Mouse (Mus musculus): ENCODE data around the gene Rexo5. TPM values are rescaled to one million over a fixed set of nuclear protein-coding genes. Genes with fewer than 3 reads are reported as not detected.

Gene Rexo5
- polyA plus RNA-seq, 2 experiments, result 21.2 to 44.4 TPM

DNA sequence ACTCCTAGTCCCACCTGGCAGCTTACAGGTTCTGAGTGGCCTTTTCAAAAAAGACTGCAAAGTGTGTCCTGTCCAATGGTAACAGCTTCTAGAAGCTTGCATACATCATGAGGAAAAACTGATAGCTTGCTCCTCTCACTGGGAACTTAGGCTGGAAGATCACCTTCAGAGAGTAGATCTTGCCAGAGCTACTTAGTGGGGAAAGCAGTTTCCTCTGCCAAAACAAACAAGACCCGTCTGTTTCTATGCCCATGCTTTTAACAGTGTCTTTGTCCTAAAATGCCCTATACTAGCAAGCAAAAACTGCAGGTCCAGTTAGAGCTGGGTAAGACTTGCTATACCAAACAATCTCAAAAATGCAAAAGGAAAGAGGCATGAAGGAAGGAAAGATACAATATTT, 72.3 kb downstream of the Rexo5 start:
- ATAC-seq (ENCODE audit: low FRiP score, low read depth) (no peak), DNase-seq (ENCODE audit: low spot score) (no peak)
- Histone ChIP-seq H3K9me3 (ENCODE audit: control insufficient read depth, low read length) (no peaks in the 10 kb centered on the region), H3K9ac (ENCODE audit: low read depth, low read length, severe bottlenecking) (no peak overlapping the region), H3K4me1 (ENCODE audit: control insufficient read depth, insufficient read depth, low read length) (peaks cover 9% of the 10 kb centered on the region), H3K4me2 (replicated peaks; ENCODE audit: low read depth, low read length, severe bottlenecking) (no peak overlapping the region), H3K4me3 (replicated peaks; ENCODE audit: low read length) (no peak overlapping the region), H3K36me3 (ENCODE audit: control insufficient read depth, insufficient read depth, low read length) (no peaks in the 10 kb centered on the region), H3K27me3 (ENCODE audit: control insufficient read depth, insufficient read depth, low read length) (no peaks in the 10 kb centered on the region), H3K27ac (replicated peaks; ENCODE audit: low read depth, low read length) (no peak overlapping the region)
- TF ChIP-seq POLR2A (IDR thresholded peaks at IDR 0.05; ENCODE audit: borderline replicate concordance, extremely low read depth, insufficient read depth, insufficient read length), result no peak
- 77% methylated on average over 1 of the region's 1 CpGs for WGBS

DNA sequence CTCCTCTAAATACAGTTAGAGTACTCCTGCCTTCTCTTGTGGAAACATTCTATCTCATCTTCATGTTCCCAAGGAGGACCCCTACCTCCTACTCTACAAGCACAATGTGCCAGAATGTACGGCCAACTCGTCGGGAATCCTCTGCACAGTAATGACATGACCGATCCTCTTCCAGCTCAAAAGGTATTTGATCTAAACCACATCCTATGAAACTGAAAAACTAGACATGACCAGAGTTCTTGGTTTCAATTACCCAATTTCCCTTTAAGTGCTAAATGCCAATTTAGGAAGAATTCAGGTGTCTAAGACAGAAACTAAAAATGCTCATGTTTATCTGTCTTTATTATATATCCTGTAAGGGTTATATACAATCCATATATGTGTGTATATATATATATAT, 78.4 kb downstream of the Rexo5 start:
- no peaks in the 10 kb centered on the region; the same call in 1 of the 2 replicates for H3K36me3 ChIP-seq (ENCODE audit: control insufficient read depth, insufficient read depth, low read length)
- no peak for ATAC-seq (ENCODE audit: low FRiP score, low read depth)
- TF ChIP-seq POLR2A (IDR thresholded peaks at IDR 0.05; ENCODE audit: borderline replicate concordance, extremely low read depth, insufficient read depth, insufficient read length), result no peak
- H3K4me1 ChIP-seq (ENCODE audit: control insufficient read depth, insufficient read depth, low read length), result no peaks in the 10 kb centered on the region
- H3K27me3 ChIP-seq (ENCODE audit: control insufficient read depth, insufficient read depth, low read length), result no peaks in the 10 kb centered on the region
- 90% methylated on average over 4 of the region's 4 CpGs for WGBS
- H3K4me2 ChIP-seq (replicated peaks; ENCODE audit: low read depth, low read length, severe bottlenecking), result no peak overlapping the region
- H3K27ac ChIP-seq (replicated peaks; ENCODE audit: low read depth, low read length), result no peak overlapping the region
- H3K9me3 ChIP-seq (ENCODE audit: control insufficient read depth, low read length), result no peaks in the 10 kb centered on the region
- DNase-seq (ENCODE audit: low spot score), result no peak
- no peak overlapping the region for H3K4me3 ChIP-seq (replicated peaks; ENCODE audit: low read length)
- no peak overlapping the region for H3K9ac ChIP-seq (ENCODE audit: low read depth, low read length, severe bottlenecking)

DNA sequence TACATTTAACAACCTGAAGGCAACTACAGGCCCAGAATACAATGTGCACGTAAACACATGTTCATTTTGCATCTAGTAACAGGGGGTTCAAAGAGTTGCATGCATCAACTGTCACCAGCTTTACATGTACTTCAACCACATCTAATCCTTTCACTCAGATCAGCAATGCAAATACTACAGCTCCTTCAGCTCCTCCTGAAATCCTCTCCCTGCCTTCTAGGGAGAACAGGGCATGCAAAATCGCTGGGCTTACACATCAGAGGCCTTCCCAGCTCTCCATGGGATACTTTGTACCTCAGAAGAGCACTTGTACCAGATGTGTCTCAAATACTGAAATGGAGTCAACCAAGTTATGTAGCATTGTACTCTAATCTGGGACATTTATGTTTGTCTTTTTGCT, 79.2 kb downstream of the Rexo5 start:
- H3K36me3 ChIP-seq (ENCODE audit: control insufficient read depth, insufficient read depth, low read length), result peaks cover 1% of the 10 kb centered on the region; the same call in 1 of the 2 replicates
- H3K4me1 ChIP-seq (ENCODE audit: control insufficient read depth, insufficient read depth, low read length), result no peaks in the 10 kb centered on the region
- H3K27me3 ChIP-seq (ENCODE audit: control insufficient read depth, insufficient read depth, low read length), result no peaks in the 10 kb centered on the region
- no peak overlapping the region for H3K4me3 ChIP-seq (replicated peaks; ENCODE audit: low read length)
- no peaks in the 10 kb centered on the region for H3K9me3 ChIP-seq (ENCODE audit: control insufficient read depth, low read length)
- H3K4me2 ChIP-seq (replicated peaks; ENCODE audit: low read depth, low read length, severe bottlenecking), result no peak overlapping the region
- TF ChIP-seq POLR2A (IDR thresholded peaks at IDR 0.05; ENCODE audit: borderline replicate concordance, extremely low read depth, insufficient read depth, insufficient read length), result no peak
- H3K9ac ChIP-seq (ENCODE audit: low read depth, low read length, severe bottlenecking), result no peak overlapping the region
- DNase-seq (ENCODE audit: low spot score), result no peak
- no peak overlapping the region for H3K27ac ChIP-seq (replicated peaks; ENCODE audit: low read depth, low read length)
- ATAC-seq (ENCODE audit: low FRiP score, low read depth), result no peak
- 70% methylated on average over 2 of the region's 2 CpGs for WGBS

DNA sequence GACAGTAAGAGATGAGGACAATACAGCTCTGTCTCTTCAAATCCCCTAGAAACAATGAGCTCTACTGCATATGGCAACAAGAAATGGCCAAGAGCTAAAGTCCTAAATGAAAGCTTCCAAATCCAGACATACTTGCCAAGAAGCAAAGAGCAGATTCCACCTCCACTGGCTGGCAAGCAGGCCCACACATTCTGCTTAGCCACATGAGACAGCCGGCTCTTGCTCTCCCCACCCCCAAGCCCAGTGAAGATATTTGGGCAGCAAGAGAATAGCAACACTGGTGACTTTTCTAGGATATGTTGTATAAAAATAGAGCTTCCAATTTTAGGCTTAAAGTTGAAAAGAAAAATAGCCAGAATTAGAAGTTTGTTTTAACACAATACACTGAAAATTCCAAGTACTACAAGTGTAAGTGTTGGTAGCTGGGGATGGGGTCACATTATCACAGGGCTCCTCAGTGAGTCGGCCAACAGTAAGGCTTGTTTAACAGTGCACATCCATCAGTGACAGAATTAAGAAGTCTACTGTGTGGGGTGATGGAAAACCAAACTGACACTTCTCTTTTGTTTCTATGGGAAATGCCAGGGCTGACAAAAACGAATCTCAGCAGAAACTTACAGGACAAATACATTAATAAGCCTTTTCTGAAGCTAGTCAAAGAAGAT, 82.1 kb downstream of the Rexo5 start:
- Histone ChIP-seq H3K27me3 (ENCODE audit: control insufficient read depth, insufficient read depth, low read length) (no peaks in the 10 kb centered on the region), H3K4me1 (ENCODE audit: control insufficient read depth, insufficient read depth, low read length) (no peaks in the 10 kb centered on the region), H3K9ac (ENCODE audit: low read depth, low read length, severe bottlenecking) (no peak overlapping the region), H3K9me3 (ENCODE audit: control insufficient read depth, low read length) (no peaks in the 10 kb centered on the region), H3K27ac (replicated peaks; ENCODE audit: low read depth, low read length) (no peak overlapping the region), H3K4me2 (replicated peaks; ENCODE audit: low read depth, low read length, severe bottlenecking) (no peak overlapping the region), H3K4me3 (replicated peaks; ENCODE audit: low read length) (no peak overlapping the region), H3K36me3 (ENCODE audit: control insufficient read depth, insufficient read depth, low read length) (peaks cover 6% of the 10 kb centered on the region; the same call in 1 of the 2 replicates)
- no peak for TF ChIP-seq POLR2A (IDR thresholded peaks at IDR 0.05; ENCODE audit: borderline replicate concordance, extremely low read depth, insufficient read depth, insufficient read length)
- DNase-seq (ENCODE audit: low spot score) (no peak), ATAC-seq (ENCODE audit: low FRiP score, low read depth) (no peak)
- 58% methylated on average over 3 of the region's 3 CpGs for WGBS

DNA sequence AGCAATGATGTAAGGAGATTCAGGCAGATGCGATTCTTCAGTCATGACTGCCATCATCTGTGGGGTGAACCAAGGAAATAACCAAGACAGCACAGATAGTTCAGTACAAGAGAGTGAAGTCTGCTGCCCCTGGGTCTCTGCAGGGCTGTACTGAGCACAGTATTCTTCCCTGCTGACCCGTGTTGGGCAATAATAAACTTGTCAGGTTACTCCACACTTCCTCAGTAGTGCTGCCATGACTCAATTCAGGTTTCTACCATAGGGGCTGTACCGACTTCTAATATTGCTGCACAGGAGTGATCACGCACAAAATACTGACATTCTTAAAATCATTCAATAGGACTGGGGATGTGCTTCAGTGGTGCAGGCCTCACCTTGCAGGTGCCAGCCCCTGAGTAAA, 85.4 kb downstream of the Rexo5 start:
- H3K4me3 ChIP-seq (replicated peaks; ENCODE audit: low read length), result no peak overlapping the region
- no peak overlapping the region for H3K27ac ChIP-seq (replicated peaks; ENCODE audit: low read depth, low read length)
- 90% methylated on average over 4 of the region's 4 CpGs for WGBS
- no peaks in the 10 kb centered on the region for H3K4me1 ChIP-seq (ENCODE audit: control insufficient read depth, insufficient read depth, low read length)
- H3K9ac ChIP-seq (ENCODE audit: low read depth, low read length, severe bottlenecking), result no peak overlapping the region
- no peak overlapping the region for H3K4me2 ChIP-seq (replicated peaks; ENCODE audit: low read depth, low read length, severe bottlenecking)
- no peak for ATAC-seq (ENCODE audit: low FRiP score, low read depth)
- H3K36me3 ChIP-seq (ENCODE audit: control insufficient read depth, insufficient read depth, low read length), result peaks cover 6% of the 10 kb centered on the region; the same call in 1 of the 2 replicates
- TF ChIP-seq POLR2A (IDR thresholded peaks at IDR 0.05; ENCODE audit: borderline replicate concordance, extremely low read depth, insufficient read depth, insufficient read length), result no peak
- H3K9me3 ChIP-seq (ENCODE audit: control insufficient read depth, low read length), result no peaks in the 10 kb centered on the region
- no peak for DNase-seq (ENCODE audit: low spot score)
- no peaks in the 10 kb centered on the region for H3K27me3 ChIP-seq (ENCODE audit: control insufficient read depth, insufficient read depth, low read length)
